Mouse (Mus musculus) lung, adult 2 months (tissue): ENCODE results near the gene Aen.

ENCODE experiments used
- CTCF ChIP-seq: fragments of 200-500 bp; IDR thresholded peaks from 2 replicates; pipeline ENCODE4 v1.5.1; 2011; ENCODE audit warnings: mild to moderate bottlenecking, low read length, control low read depth; ENCODE audit not compliant: insufficient read depth
- POLR2A ChIP-seq: fragments of 200-500 bp; IDR thresholded peaks from 2 replicates; pipeline ENCODE4 v1.6.1; 2011; ENCODE audit warnings: low read depth, mild to moderate bottlenecking, control low read depth, low read length, borderline replicate concordance; ENCODE audit errors: extremely low read depth

DNA sequence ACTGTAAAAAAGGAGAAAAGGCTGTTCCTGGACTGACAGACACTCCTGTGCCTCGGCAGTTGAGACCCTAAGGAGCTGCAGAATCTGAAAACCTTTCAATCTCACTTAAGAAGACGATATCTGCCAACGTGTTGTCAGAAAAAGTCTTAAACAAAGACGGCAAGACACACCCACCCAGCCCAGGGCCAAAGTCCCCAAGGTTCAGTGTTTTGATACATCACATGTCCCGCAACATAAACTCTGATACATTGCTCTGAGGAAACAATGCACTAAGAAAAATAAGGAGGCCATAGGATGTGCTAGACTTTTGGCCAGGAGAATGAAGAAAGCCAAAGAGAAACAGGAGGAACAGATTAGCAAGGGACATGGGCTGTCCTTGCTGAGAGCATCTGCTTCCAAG is 22.8 kb upstream of the Aen start:
- no peak for TF ChIP-seq POLR2A
- TF ChIP-seq CTCF = no peak
